Mouse (Mus musculus): ENCODE measurements around the gene Tnfrsf11a.
"Not testable (repeated sequence)": the region's sequence is repeated elsewhere in the genome, so short reads cannot be mapped to it uniquely, and the experiment has no call there.

Tnfrsf11a gene

DNA sequence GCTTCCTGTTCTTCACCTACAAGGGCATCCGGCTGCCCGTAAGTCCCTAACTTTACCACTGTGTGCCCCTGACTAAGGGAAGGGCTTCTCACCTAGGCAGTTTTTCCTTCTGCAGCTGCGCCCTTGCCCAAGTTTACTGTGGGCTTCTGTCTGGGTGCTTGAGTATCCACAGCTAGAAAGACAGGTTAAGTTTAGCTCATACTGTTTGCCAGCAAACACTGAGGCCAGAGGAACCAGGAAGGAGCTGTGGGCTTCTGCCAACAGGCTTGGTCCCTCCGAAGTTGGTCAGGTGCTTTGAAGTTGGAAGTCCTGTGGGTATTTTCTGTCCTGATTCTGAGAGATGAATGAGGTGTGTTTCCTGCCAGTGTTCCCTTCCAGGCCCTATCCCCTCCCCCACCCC, 4.6 kb downstream of the Tnfrsf11a start:
- DNase-seq (ENCODE audit: low read depth, low spot score), result no peak

DNA sequence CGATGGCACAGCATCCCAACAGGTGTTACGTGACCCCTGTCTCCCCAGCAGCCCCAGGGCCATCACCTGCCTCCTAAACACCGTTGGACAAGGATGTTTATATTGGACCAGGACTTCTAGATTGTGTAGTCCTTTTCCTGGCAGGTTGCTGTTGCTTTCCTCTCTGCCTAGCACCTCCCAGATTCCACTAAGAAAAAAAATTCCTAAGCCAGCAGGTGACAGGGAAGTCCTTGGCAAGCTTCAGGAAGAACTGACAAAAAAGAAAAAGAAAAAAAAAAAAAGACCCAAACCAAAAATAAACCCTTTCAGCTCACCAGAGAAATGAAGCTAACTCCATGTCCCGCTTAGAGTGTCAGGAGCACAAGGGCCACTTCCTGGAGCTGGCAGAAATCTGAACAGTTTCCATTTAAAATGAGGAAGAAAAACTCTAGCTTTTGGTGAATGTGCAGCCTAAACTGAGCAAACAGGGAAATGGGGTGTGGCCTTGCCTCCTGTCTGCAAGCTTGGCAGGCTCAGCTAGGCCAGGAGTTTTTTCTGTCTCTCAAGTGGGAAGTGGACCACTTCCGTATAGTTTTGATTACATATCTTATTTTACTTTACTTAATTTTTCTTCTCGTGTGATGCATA, 6.3 kb downstream of the Tnfrsf11a start:
- no peak for DNase-seq (ENCODE audit: low read depth, low spot score)

DNA sequence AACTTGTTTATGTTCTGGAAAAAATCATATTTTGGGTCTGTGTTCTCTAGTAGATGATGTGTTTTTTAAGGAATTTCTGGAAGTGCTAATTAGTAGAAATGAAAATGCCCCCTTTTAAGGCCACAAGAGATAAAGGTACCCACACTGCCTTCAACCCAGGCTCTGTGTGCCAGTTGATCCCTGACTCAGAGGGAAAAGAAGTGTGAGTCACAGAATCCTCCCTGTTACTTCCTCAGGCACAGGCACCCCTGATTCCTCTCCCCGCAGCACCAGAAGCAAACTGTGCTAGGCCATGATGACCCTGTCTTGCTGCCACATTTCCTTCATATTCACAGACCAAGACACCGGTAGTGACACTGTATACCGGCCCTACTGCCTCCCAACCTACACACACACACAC, 9.6 kb downstream of the Tnfrsf11a start:
- DNase-seq (ENCODE audit: low read depth, low spot score), result no peak

DNA sequence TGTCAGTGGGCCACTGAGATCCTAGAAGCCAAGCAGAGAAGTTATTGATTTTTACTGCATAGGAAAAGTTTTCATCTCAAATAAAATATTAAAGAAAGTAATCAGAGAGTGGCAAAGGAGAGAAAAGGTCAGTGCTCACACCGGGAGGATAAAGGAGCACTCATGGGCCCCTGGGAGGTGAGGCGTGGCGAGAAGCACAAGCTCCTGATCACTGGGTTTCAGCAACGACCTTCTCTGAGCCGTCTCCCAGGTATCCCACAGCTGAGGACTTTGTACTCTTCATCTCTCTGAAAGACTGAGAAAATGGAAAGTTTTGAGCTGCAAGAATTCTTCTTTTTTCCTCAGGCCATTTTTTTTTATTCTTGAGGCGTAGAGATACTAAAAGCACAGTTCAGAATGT, 14.2 kb downstream of the Tnfrsf11a start:
- no peak for DNase-seq (ENCODE audit: low read depth, low spot score)

DNA sequence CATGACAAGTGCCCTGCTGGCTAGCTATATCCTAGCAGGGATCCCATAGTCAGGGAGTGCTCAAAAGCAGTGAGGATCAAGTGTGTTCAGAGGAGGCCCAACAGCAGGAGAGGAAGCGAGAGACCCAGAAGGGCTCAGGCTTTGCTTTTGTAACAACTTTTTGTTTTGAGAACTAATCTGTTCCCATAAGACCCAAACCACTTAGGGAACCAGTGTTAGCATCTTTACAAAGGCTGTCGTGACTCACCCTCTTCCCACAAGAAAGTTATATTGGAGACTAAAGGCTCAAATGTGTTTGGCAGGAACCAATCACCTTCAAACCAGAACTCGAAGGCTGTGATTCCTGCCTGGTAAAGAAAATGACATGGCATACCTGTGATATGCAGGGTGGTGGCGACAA, 15.2 kb downstream of the Tnfrsf11a start:
- no peak for DNase-seq (ENCODE audit: low read depth, low spot score)

DNA sequence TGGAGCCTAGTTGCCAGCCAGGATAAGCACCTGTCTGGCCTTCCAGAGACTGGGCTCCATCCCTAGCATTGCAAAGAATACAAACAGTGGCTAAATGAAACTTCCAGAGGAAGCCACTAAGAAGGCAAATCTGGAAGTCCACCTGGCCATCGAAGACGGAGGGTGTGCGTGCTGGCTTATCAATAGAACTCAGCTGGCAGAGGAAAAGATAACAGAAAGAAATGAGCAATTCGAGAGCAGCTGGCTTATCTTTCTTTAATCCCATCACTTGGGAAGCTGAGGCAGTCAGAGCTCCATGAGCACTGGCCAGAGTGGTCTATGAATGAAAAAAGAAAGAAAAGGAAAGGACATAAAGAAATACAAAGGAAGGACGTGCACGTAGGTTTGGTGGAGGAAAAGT, 20.1 kb downstream of the Tnfrsf11a start:
- no peak for DNase-seq (ENCODE audit: low read depth, low spot score)

DNA sequence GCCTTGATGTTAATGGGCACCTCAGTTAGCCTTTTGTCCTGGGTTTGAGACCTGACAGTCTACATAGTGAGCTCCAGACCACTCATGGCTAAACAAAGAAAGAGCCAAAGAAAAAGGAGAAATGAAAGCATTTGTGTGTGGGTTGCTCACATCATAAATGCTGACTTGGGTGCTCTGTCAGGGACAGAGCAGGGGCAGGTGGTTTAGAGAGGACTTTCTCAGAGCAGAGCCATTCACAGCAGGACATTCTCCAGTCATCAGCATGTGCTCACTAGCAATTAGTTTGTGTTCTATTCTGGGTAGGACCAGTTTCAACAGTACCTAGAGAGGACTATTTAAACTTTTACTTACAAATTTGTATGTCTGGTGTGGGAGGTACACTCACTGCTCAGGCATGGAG, 20.7 kb downstream of the Tnfrsf11a start:
- no peak for DNase-seq (ENCODE audit: low read depth, low spot score)

DNA sequence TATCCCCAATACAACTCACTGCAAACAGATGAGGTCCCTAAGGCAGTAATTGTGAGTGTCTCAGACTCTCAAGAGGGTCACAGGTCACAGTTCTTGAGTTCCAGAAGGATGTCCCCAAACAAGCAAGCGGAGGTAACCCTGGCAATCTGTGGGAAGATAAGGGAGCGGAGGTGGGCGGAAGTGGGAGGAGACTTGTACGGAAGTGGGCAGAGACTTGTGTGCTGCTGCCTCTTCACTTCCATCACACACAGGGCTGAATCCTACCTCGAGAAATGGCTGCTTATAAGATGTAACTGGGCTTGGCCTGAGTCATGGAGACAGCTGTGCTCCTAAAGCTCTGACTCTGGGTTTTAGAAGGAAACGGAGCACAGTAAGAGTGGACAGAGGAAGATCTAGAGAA, 22.4 kb downstream of the Tnfrsf11a start:
- no peak for DNase-seq (ENCODE audit: low read depth, low spot score)

DNA sequence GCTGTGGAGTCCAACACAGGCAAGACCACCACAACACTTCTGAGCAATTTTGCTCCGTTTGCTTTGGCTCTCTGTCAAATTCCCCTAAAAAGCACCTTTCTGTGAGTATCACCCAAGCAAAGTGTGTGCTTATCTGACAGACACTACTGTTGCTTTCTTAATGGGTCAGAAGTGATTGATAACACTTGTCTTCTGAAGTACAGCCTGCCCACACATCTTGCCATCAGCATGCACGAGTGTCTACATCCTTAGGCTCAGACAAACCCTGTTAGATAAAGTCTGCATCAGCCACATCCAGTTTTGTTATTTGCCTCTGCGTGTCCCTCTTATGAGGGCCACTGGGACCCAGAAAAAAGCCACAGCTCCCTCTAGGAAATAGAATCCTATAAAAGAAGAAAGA, 23.8 kb downstream of the Tnfrsf11a start:
- no peak for DNase-seq (ENCODE audit: low read depth, low spot score)

DNA sequence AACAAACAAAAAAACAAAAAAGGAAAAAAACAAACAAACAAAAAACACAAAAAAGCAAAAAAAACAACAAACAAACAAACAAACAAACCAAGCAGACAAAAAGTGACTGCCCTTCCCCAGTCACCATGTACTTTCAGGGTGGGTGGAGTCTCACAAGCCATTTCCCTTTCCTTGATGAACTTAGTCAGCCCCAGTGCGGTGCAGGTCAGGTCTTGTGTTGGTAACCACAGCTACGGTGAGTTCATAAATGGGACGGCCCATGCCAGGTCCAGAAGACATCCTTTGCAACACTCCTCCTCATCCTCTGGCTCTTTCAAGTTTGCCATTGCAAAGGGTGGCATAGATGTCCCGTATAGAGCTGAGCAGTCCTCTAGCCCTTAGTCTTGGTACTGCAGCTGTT, 25.0 kb downstream of the Tnfrsf11a start:
- DNase-seq (ENCODE audit: low read depth, low spot score), result no peak

DNA sequence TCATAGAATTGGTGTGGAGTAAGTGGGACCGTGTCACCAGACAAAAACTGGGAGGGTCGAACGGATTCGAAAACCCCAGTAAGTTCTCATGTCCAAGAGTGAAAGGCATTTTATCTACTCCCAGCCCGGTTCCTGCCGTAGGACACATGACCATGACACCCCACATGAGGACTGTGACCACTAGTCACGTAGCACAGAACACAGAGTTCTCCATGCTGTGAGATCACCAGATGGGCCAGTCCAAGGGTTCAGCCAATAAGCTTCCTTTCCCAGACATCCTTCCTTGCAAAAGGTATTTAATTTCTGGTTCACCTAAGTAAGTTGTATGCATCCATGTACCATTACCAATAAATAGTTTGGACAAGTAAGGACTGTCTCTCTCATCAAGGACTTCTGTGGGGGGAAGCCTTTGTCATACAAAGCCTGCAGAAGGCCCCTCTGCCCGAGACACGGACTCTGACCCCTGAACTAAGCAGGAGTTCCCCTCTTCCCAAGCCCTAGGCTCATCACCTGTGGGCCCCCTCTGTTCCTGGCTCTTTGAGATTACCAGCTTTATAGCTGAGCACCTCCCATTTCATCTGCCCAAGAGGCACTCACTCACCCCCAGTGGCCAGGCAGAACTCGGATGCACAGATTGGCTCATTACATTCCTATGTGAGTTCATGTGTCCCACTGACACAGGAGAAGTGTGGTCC, 26.7 kb downstream of the Tnfrsf11a start:
- no peak for DNase-seq (ENCODE audit: low read depth, low spot score)

DNA sequence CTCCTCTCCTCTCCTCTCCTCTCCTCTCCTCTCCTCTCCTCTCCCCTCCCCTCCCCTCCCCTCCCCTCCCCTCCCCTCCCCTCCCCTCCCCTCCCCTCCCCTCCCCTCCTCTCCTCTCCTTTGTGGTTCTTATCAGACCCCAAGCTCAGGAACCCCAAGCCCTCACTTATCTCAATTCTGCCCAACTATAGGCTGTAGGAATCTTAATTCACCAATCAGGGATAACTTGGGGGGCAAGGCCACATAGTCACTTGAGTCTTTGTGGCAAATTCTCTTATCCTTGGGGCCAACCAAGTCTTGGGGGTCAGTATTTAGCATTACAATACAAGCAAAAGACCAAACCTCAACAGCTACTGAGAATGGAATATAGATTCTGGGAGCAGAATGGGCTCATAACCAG, 31.5 kb downstream of the Tnfrsf11a start:
- DNase-seq (ENCODE audit: low read depth, low spot score), result not testable (repeated sequence)

DNA sequence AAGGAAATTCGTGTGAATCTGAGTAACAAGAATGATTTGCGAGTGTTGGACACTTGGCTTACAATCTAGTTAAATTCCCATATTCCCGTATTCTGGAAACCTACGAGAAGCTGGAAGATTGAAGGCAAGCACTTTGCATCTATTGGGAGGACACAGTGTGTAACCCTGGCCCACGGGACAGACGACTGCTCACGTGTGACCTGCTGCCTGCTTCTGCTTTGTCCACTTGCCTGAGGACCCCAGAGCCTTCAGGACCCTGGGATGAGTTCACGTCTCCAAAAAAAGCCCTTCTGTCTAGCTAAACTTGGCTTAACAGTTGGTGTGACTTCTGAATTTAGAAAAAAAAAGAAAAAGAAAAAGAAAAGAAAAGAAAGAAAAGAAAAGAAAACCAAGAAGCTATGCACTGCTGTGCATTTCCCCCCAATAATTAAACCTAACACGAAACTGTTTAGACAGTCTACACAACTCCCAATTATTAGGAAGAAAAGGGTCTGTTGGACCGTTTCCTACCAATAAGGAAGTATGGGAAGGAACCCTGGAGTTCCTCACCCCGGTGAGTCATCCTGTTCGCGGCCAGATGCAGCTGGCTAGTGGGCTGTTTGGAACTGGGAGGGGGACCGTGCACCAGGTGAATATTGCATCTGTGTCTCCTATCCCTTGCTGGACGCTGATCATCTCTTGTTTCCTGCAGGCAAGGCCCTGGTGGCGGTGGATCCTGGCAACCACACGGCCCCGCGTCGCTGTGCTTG, 32.6 kb downstream of the Tnfrsf11a start:
- DNase-seq (ENCODE audit: low read depth, low spot score), result no peak

DNA sequence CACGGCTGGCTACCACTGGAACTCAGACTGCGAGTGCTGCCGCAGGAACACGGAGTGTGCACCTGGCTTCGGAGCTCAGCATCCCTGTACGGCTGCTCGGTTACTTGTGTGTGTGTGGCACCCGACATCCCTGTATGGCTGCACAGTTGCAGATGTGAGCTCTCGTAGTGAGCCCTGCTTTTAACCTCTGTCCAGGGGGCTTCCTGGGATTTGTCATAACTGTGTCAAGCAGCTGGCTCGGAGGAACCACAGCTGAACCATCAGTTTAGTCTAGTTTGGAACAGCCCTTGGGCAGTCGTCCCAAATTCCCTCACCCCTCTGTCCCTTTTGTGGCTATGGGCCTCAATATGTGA, 33.2 kb downstream of the Tnfrsf11a start:
- no peak for DNase-seq (ENCODE audit: low read depth, low spot score)

DNA sequence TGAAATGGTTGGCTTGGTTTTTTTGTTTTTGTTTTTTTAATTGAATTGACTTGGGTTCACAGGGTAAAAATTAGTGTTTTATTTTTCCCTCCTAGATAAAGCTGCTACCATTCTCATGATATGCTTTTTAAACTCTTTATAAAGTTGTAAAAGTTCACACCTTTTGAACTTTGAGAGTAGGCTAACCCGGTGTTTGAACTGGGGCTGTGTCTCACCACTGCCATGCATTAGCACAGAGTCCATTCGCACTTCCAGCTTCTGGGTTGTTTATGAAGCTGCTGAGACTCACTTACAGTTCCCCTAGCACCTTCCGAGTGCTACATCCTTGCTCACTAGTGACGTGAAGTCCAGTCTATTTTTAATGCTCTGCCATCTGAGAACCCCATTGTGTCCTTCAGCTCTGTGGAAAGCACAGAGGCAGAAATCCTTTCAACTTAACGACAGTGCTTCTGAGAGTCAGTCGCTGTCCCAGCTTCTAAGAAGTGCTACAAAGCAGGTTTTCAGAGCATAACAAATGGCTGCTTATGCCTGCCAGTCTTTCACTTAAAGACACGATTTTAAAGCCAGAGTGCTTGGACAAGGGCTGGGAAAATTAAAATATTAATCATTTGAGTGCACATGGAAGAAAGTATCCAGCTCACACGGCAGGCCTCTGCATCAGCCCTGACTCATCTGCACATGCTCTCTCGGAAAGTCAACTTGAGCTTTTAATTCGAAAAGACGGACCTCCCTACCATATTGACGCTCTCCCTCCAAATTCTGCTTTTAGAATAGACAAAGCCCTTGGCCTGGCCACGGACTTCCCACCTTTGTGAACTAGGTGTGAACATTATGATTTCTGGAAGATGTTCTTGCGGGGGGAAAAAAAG, 34.1 kb downstream of the Tnfrsf11a start:
- no peak for DNase-seq (ENCODE audit: low read depth, low spot score)

DNA sequence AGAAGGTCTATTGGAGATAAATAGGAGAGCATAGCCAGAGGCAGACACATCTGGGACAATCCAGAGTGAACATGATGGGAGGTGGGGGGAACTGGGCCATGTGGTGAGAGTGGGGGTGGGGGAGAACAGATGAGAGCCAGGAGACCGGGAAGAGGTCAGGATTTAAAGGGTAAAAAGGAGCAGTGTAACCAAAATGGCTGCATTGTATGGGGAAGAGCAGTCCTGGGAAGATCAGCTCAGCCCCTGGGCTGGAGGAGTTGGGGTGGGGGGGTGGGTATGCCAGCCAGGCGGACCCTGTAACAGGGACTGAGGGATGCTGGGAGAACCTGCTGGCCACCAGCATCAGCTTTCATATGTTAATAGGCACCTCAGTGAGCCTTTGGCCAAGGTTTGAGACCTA, 34.8 kb downstream of the Tnfrsf11a start:
- no peak for DNase-seq (ENCODE audit: low read depth, low spot score)

DNA sequence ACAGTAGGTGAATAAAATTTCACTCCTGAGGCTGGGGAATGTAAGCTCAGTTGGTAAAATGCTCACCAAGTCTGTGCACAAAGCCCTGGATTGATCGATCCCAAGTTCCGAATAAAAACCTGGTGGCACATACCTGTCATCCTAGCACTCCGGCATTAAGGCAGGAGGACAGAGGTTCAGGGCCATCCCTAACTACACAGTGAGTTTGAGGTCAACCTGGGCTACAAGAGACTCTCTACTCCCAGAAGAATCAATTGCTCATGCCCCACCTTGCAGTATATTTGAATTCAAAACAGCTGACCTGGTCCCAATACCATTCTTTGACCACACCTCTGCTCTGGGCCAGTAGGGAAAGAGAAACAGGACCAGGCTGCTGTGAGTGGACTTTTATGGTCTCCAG, 35.2 kb downstream of the Tnfrsf11a start:
- DNase-seq (ENCODE audit: low read depth, low spot score), result no peak

DNA sequence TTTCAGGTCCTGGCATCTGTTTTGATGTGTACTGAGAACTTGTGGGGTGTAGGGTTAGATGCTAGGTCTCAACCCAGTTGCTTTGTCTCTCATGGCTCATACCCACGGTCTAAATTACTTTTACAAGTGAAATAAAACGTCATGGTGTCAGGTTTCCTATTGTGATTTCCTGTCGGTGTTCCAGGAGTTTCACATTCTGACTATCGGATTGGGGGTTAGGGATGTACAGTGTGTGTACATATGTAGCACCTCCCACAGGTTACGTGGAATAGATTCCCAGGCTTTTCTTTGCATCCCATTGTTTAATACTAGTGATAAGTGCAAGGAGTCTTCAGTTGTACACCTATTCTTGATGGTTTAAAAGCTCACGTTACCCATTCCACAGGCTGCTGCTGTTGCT, 38.5 kb downstream of the Tnfrsf11a start:
- DNase-seq (ENCODE audit: low read depth, low spot score), result no peak

DNA sequence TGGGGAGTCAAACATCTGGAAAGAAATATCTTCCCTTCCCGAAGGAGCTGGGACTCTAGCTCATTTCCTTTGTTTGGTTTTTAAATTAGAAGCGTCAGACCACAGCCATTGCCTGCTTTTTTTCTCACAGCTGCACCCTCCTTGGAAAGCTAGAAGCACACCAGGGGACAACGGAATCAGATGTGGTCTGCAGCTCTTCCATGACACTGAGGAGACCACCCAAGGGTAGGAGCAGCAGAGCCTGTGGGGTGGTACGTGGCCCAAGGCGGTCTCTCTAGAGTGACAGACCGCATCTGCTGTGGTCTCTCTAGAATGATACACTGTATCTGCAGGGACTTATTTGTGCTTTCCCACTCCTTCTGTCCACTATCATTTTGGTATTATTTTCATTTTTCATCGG, 39.2 kb downstream of the Tnfrsf11a start:
- DNase-seq (ENCODE audit: low read depth, low spot score), result no peak

DNA sequence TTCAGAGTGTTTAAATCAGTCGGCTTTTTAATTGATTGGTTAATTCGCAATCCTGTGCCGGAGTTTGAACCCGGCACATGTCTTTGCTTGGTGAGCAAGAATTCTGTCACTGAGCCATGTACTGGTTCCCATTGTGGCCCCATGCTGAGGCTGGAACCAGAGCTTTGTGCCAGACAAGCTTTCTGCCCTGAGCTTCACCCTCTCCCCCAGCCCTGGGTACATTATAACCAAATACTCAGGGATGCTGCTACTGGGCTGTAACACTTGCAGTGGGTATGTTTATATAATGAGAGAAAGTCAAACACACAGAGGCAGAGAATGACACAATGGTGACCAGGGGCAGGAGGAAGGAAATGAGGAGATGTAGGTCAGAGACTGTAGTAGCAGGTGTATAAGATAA, 43.8 kb downstream of the Tnfrsf11a start:
- DNase-seq (ENCODE audit: low read depth, low spot score), result no peak

DNA sequence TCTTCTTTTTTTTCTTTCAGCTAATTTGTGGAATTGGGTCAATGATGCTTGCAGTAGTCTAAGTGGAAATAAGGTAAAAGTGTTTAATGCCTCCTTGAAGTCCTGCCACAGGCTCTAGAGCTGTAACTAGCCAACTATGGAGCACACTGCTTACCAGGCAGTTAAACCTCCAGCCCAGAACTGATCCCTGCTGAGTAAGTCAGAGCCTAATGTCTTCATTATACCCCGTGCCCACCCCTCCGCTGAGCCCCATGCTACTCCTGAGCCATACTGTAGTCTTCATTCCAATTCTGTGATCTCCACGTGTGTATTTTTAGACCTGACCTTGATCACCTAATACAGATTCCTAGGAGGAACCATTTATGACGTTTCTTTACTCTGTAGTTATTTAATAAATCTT, 44.5 kb downstream of the Tnfrsf11a start:
- no peak for DNase-seq (ENCODE audit: low read depth, low spot score)

DNA sequence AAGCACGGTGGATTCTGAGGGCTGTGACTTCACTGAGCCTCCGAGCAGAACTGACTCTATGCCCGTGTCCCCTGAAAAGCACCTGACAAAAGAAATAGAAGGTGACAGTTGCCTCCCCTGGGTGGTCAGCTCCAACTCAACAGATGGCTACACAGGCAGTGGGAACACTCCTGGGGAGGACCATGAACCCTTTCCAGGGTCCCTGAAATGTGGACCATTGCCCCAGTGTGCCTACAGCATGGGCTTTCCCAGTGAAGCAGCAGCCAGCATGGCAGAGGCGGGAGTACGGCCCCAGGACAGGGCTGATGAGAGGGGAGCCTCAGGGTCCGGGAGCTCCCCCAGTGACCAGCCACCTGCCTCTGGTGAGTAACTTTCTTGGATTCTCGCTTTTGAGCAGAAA, 46.9 kb downstream of the Tnfrsf11a start:
- DNase-seq (ENCODE audit: low read depth, low spot score), result no peak

Data from telencephalon, adult 2 months (tissue).